Mouse (Mus musculus) spleen, adult 2 months (tissue): ENCODE data around the gene Sirpa.

ENCODE experiments used
- CTCF ChIP-seq: fragments of 200-500 bp; IDR thresholded peaks from 2 replicates; pipeline ENCODE4 v1.5.1; 2011; ENCODE audit warnings: mild to moderate bottlenecking, inconsistent platforms; ENCODE audit not compliant: insufficient read depth, insufficient read length, insufficient replicate concordance; ENCODE audit errors: extremely low read depth
- POLR2A ChIP-seq: fragments of 200-500 bp; IDR thresholded peaks from 2 replicates; pipeline ENCODE4 v1.6.1; 2011; ENCODE audit warnings: low read depth, low read length, inconsistent platforms

DNA sequence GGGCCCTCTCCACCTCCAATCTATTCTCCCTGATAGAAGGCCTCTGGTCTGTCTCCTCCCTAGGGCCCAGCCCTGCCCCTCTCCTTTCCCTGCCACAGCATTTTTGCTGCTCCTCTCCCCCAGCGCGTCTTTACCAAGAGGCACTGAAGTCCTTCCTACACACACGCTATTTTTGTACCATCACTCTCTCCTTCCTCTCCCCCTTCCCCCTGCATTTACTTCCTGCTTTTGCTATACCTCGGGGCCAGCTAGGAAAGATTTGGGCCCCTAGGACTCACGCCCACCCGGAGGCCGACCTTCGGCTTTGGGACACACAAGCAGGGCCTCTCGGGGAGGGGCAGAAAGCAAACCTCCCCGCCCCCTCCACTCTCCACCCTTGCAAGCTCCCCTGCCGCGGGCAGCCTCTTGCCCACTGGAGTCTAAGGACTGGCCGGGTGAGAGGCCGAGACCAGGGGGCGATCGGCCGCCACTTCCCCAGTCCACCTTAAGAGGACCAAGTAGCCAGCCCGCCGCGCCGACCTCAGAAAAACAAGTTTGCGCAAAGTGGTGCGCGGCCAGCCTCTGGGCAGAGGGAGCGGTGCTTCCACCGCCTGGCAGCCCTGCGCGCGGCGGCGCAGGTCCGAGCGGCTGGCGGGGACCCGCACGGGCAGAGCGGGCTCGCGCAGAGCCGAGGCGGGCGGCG is at the start of gene Sirpa:
- TF ChIP-seq CTCF = no peak
- TF ChIP-seq POLR2A = no peak; the same call in 1 of the 2 replicates
